Mouse (Mus musculus) kidney, postnatal 10 days (tissue): ENCODE results near the gene Agrp.

Experiments
- DNase-seq: peaks from one replicate; pipeline ENCODE4 v3.0.0; 2021; ENCODE audit warnings: mixed read lengths

The Agrp gene

GRCm38 (mm10) chr8:105546384-105547350 is 90.5 kb downstream of the Agrp start:
- no peak for DNase-seq

GRCm38 (mm10) chr8:105545249-105545648 is 91.9 kb downstream of the Agrp start:
- DNase-seq: peak; percentile 56

DNA sequence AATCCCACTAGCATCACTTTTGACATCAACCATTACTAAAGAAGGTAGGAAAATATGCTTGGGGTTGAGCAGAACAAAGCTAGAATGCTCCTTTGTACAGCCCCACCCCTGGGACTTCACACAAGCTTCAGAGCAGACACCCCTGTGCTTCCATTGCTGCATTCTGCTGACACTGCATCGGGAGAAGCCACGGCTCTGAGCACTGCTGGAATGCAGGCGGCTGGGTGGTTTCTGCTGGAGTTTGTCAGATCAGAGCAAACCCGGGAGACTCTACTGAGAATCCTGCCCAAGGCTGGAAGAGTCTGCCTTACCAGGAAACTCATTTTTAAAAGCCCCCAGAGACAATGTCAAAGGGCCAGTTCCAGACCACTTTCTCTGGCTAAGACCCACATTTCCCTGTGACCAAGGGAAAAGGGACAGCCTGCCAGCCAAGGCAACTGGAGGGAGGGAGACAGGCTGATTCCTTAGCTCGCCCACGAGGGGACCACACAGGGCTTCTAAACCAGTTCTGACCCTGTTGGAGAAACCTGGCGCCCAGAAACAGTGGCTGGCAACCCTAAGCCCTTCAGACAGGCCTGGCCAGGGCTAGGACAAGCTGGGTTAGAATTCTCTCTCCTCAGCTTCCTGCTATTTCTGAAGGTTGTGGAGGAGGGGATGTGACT is 92.5 kb downstream of the Agrp start:
- DNase-seq: peak; percentile 76

DNA sequence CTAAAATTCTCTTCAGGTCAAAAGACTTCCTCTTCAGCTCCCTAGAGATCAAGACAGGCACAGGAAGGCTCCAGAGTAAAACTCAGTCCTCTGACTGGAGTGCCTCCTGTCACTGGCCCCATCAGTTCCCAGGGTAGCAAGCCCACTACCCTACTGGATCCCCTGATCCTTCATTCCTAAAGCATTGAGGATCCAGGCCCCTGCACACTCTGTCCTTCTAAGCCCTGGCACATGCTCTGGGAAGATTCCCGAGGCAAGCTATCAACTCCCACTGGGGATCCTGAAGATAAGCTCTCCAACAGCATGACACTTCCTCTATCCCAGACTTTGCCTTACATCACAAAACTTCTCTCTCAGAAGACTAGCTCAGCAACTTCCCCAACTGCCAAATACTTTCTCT is 93.5 kb downstream of the Agrp start:
- DNase-seq: no peak

DNA sequence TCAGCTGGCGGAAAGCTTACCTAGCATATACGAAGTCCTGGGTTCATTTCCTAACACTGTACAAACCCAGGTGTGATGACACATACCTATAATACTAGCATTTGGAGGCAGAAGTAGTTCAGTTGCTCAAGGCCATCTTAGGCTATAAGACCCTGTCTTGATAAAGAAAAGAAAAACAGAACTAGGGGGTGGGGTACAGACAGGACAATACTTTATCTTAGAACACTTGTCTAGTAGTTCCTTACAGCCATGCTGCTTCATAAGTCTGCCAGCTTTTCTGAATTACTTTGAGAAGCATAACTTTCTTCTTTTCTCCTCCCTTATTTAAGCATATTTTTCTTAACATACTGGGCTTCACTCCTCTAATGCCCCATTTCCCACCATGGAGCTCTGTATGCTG is 94.4 kb downstream of the Agrp start:
- no peak for DNase-seq

GRCm38 (mm10) chr8:105542032-105542656 is 95.0 kb downstream of the Agrp start:
- no peak for DNase-seq

GRCm38 (mm10) chr8:105538940-105539339 is 98.3 kb downstream of the Agrp start:
- DNase-seq: no peak

GRCm38 (mm10) chr8:105537011-105537677 is 100.0 kb downstream of the Agrp start:
- no peak for DNase-seq

- no peak for DNase-seq
Observed at GRCm38 (mm10) chr8:105536546-105536945, 100.6 kb downstream of the Agrp start.

DNA sequence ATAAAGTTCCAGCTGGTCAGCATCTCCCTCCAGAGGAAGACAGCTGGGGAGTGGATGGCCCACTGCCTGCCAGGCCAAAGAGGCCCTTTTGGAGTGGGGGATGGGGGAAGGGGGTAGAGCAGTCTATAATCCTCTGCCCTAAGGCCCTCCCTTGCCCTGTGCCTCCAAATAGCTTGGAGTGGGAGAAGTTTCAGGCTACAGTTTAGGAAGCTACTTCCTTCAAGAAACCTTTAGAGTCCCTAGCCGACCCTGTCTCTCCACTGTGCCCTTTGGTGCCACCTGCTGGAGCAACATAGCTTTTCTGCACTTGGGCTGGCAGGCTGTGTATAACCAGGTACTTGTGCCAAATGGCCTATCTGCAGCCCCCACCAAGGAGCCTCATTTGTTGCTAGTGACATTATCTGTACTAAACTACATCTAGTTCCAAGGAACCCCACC is 103.3 kb downstream of the Agrp start:
- DNase-seq: peak; percentile 90

GRCm38 (mm10) chr8:105533439-105533838 is 103.8 kb downstream of the Agrp start:
- DNase-seq: no peak

GRCm38 (mm10) chr8:105531774-105532173 is 105.4 kb downstream of the Agrp start:
- peak; percentile 82 for DNase-seq

DNA sequence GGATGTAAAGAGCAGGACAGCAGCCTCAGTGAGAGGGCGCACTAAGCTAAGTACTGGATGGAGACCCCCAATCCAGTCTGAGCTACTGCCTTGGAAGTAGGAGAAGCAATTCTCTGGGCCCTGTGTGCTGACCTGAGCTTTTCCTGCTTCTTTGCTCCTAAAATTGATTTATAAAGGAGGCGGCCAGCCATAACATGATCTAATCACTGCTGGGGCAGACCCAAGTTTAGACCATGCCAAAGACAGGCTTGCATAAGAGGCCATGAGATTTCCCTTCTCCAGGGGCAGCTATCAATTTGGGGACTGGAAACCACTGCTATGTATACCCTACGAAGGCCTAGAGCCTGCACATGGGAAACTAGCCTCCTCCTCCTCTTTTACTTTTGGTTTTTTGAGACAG is 107.9 kb downstream of the Agrp start:
- peak; percentile 53 for DNase-seq

DNA sequence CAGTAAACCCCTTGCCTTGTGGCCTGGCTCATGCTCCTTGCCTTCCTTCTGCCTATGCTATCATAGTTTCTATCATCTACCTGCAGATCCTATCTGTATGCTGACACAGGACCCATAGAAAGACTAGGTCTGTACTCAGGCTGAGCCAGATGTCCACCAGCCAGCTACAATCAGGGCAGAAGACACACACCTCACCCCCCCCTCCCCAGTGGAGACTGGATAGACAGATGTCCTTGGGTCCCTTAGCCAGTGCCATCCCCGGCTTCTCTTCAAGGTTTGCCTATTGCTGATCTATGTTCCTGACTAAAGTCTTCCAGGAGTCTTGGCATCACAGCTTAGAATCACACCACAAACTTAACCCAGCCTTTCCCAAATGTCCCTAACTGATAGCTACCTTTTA is 109.0 kb downstream of the Agrp start:
- DNase-seq: no peak

- peak; percentile 82 for DNase-seq
Observed at GRCm38 (mm10) chr8:105527110-105527509, 110.1 kb downstream of the Agrp start.

- DNase-seq: no peak
Observed at GRCm38 (mm10) chr8:105522890-105523289, 114.3 kb downstream of the Agrp start.

DNA sequence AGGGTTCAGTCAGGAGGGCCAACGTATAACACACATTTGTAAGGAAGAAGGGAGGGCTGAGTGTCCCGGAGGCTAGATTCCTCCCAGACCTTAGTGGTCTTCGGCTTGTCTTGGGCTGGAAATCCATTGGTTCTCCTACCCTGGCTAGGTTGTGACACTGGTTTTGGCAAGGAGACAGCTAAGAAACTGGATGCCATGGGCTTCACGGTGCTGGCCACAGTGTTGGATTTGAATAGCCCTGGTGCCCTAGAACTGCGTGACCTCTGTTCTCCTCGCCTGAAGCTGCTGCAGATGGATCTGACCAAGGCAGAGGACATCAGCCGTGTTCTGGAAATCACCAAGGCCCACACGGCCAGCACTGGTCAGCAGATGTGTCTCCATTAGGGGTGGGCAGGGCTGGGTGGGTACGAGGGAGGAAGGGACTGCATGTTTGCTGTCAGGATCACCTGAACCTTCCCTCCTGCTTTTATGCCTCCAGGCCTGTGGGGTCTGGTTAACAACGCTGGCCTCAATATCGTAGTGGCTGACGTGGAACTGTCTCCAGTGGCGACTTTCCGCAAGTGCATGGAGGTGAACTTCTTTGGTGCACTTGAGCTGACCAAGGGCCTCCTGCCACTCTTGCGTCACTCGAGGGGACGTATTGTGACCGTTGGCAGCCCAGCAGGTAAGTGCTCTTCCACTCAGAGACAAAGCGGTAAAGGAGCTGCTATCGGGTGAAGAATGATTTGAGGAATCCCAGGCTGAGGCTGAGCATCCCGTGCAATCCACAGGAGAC is 115.0 kb downstream of the Agrp start:
- DNase-seq: no peak

DNA sequence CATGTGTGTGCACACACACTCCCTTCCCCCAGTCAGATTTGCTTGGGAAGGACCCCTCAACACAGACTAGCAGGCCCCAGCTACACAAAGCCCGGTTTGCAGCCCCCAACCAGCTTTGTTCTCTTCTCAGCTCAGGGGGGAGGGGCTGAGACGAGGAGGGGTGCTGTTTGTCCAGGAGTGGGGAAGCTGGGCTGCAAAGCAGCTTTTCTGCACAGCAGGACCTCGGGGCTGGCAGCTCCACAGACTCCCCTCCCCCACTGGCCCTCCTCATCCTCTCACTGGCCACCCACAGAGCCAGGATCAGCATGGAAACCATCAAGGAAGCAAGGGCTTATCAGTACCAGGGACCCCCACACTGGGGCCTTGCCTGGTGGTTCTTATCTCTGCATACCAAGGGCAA is 116.1 kb downstream of the Agrp start:
- DNase-seq: no peak

DNA sequence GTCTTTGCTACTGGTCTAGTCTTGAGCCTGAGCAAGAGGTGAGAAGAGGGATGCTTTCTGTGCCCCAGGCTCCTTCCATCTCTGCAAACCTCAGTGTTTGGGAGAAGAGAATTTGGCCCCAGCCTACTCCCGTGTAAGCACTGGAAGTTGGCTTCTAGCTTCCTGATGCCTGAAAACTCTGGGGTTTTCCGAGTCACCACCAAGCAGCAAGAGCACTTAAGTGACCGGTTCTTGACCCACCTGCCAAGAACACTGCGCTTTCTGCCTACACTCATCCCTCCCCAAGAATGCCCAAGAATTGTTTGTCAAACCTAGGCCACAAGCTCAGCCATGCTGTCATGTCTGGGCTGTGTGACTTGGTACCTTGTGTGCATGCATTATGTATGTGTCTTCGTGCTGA is 116.7 kb downstream of the Agrp start:
- no peak for DNase-seq

- peak; percentile 57 for DNase-seq
Observed at GRCm38 (mm10) chr8:105519591-105519990, 117.6 kb downstream of the Agrp start.

- DNase-seq: peak; percentile 80
Observed at GRCm38 (mm10) chr8:105518436-105519313, 118.5 kb downstream of the Agrp start, which contains the start of gene Hsd11b2. Gene Hsd11b2, plus strand, starts transcription at chr8:105518755.
